Mouse (Mus musculus): ENCODE results near the gene Brf1.

Brf1 gene

DNA sequence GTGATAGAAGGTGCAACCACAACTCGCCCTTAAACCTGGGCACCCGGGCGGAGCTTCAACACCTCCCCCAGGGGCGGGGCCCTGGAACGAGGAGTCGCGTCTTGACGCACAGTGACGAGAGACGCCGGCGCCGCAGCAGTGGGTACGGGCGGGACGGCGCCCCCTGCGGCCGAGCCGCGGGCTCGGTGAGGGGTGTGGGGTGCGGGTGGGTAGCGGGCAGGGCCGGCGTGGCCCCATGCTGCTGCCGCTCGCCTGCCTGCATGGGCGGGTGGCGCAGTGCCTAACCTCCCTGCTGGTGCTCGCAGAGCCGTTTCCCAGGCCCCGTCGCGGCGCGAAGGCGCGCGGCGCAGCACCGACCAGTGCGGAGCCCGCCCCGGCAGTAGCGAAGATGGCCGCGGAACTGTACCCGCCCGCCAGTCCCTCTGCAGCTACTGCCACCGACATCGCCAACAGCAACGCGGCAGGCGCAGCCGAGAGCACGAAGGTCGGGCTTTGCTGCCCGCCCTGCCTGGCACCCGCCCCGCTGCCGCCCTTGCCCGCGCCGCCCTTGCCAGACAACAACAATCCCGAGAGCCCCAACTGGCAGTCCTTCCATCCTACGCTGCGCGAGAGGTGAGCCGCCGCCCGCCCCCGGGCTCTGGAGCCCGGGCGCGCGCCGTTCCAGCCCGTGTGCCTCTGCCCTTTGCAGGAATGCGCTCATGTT, 24.0 kb downstream of the Brf1 start, which contains the start of gene Btbd6:
Gene Btbd6, plus strand, starts transcription at position 112 of the 703 bp plus-strand sequence.
- in situ Hi-C loops (cut with MseI, MboI): no loop called here

- in situ Hi-C loops (cut with MseI, MboI): no loop called here
Measured at GRCm38 (mm10) chr12:112974736-112975135, 25.8 kb downstream of the Brf1 start.

- in situ Hi-C loops (cut with MseI, MboI): no loop called here
Measured at GRCm38 (mm10) chr12:112969616-112970015, 30.9 kb downstream of the Brf1 start.

GRCm38 (mm10) chr12:112968943-112969342, 31.6 kb downstream of the Brf1 start:
- in situ Hi-C loops (cut with MseI, MboI): no loop called here

- in situ Hi-C loops (cut with MseI, MboI): no loop called here
Measured at GRCm38 (mm10) chr12:112965783-112966182, 34.7 kb downstream of the Brf1 start.

DNA sequence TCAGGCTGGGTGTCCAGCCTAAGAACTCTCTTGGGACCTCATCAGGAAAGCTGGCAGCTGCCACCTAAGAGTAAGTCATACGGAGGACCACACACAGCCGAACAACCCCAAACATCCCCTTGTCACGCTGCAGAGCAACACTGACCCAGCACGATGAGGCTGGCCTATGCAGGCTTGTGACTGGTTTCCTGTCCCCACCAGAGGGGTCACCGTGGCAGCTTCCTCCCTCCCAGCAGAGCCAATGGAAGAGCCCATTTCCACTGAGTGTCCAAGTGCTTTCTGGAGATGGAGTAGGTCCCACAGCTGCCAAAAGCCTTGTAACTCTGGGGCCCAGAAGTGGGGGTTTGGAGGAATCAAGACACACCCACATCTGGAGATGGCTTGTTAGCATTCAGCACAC, 38.6 kb downstream of the Brf1 start:
- in situ Hi-C loops (cut with MseI, MboI): no loop called here

DNA sequence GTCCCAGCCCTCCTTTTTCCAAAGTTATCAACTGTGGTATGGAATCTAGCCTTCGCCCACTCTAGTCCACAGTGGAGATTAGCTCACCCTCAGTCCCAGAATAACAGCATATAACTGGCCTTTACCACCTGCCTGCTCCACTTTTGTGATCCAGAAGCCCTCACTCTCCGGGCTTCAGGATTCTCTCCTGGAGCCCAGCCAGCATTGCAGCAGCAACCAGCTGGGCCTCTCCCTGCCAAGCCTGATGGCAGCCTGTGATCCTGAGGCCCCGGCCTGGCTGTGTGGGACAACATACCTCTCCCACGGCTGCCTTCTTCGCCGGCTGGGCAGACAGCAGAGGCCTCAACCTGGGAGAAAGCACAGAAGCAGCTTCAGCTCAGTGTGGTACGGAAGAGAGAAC, 39.1 kb downstream of the Brf1 start:
- in situ Hi-C loops (cut with MseI, MboI): no loop called here

GRCm38 (mm10) chr12:112959421-112959820, 41.1 kb downstream of the Brf1 start:
- in situ Hi-C loops (cut with MseI, MboI): no loop called here

GRCm38 (mm10) chr12:112958303-112958702, 42.2 kb downstream of the Brf1 start:
- in situ Hi-C loops (cut with MseI, MboI): no loop called here

DNA sequence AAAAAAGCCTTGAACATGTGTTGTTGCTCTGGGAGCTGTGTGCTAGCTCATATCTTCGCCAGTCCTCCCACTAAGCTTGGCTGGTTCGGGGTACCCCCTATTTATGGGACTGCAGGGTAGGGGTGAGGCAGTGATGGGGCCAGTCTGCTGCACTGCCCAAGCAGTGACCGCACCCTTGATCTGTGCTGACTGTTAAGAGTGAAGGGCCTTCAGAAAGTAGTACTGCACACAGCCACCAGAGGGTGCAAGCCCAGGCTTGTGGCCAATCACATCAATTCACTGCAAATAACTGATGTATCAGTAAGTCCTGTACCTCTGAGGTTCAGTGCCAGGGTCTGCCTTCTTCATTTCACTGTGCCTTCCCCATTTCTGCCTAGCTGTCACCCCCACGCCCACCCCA, 44.7 kb downstream of the Brf1 start:
- in situ Hi-C loops (cut with MseI, MboI): no loop called here

DNA sequence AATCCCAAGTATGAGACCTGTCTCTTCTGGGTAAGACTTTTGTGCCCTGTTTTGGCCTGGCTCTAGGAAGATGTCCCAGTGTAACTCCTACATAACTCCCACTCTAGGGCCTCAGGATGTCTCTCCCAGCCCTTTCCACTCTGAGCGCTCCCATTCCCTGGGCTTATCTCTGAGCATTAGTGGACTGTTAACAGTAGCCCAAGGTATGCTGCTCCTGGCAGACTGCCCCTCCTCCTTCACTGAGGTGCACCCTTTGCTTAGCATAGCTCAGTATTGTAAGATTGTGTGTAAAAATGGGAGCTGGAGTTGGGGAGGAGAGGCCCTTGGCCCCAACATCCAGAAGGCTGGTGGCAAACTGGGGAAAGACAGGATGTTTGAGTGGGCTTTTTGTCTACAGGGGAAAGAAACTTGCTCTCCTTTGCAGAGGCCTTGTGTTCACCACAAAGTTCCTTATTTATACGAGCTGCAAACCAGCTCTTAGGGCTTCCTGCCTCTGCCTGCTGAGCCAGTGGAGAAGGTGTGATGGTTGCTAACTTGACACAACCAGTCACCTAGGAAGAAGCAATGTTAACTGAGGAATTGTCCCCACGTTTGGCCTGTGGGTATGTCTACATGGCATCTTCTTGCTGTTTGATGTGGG, 47.5 kb downstream of the Brf1 start:
- in situ Hi-C loops (cut with MseI, MboI): no loop called here

GRCm38 (mm10) chr12:112952433-112952832, 48.1 kb downstream of the Brf1 start:
- in situ Hi-C loops (cut with MseI, MboI): no loop called here

GRCm38 (mm10) chr12:112951150-112951842, 49.2 kb downstream of the Brf1 start:
- in situ Hi-C loops (cut with MseI, MboI): no loop called here

DNA sequence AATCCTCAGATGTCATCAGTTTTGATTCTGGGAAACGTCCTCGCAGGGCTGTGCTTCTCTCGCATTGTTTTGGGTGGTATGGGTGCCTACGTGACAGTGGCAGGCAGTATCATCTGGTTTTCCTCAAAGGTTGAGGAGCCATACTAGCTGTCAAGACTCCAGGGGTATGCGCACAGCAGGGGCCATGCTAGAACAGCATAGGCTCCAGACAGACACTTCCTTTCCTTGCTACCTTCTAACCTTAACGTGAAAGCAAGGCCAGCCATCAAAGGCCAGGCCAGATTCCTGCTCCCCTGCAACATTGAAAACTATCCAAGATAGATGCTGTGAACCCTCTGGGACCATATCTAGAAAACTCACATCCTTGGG, 49.8 kb downstream of the Brf1 start:
- in situ Hi-C loops (cut with MseI, MboI): no loop called here

GRCm38 (mm10) chr12:112950040-112950760, 50.3 kb downstream of the Brf1 start:
- in situ Hi-C loops (cut with MseI, MboI): no loop called here

DNA sequence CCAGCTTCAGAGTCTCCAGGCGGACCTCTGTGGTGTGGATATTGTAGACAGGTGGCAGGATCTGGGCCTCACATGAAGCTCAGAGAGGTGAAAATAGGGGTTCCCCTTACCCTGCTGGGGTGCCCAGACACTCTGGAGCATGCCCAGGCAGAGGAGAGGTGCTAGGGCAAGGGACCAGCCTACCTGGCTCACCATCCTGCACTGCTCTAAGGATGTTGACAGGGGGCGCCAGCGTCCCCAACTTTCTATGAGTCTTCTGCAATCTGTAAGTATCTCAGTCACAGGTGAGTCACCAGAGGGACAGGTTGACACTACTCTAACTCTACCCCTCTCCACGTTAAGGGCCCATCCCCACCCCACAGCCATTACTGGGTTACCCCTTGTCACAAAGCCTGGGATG, 53.2 kb downstream of the Brf1 start:
- in situ Hi-C loops (cut with MseI, MboI): no loop called here

DNA sequence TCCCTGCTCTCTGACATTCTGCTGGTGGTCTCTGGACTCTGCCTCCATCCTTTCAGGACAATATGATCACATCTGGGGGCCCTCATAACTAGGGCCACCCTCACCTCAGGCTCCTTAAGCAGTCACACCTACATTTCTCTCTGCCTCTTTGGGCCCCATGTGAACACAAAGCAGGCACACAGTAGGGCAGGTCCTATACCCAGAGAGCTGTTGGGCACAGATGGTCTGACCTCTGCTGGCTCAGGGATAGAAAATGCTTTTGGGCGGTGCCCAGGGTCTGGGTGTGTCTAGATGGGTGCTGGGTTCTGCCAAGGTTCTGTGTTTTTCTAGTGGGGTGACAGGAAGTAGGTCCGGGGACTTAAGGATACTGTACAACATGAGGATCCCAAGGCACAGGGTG, 56.8 kb downstream of the Brf1 start:
- in situ Hi-C loops (cut with MseI, MboI): no loop called here

DNA sequence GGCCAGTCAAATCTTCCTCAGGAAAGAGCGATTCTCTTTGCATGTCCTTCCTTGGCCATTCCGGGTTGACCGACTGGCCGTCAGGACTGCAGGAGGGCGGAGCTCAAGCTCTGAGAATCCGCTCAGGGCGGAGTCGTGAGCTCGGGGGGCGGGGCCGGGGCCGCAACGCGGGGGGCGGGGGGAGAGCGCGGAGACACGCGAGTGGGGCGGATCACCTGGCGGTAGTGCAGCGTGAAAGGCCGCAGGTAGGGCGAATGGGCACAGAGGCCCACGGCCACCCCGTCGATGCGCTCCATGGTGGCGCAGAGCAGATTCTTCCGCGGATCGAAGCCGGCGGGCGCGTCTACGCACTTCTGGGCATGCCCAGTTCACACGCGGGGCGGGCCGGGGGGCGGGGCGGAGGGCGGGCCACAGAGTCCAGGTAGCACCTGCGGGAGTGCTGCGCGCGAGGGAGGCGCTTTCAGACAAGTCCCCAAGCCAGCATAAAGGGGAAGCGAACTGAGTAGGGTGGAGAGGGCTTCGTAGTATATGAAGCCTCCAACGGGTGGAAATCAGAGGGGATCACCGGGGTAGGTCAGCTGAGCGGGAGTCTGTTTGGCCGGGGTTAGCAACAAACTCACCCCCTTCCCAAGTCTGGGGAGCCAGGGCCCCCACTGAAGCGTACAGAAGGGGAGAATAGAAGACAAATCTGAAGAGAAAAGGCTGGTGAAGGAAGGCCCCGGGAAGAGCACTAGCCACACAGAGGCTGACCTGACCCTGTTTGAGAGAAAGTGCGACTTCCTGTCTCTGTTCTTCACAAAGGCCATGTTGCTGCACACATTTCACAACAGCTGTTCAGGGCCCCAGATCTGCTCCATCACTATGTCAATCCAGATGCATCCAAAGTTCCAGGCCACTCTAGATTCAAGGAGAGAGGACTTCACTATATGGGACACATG, 58.5 kb downstream of the Brf1 start, which contains the start of gene Nudt14:
Gene Nudt14, minus strand, starts transcription at position 349 of the 938 bp plus-strand sequence.
- in situ Hi-C loops (cut with MseI, MboI): no loop called here

DNA sequence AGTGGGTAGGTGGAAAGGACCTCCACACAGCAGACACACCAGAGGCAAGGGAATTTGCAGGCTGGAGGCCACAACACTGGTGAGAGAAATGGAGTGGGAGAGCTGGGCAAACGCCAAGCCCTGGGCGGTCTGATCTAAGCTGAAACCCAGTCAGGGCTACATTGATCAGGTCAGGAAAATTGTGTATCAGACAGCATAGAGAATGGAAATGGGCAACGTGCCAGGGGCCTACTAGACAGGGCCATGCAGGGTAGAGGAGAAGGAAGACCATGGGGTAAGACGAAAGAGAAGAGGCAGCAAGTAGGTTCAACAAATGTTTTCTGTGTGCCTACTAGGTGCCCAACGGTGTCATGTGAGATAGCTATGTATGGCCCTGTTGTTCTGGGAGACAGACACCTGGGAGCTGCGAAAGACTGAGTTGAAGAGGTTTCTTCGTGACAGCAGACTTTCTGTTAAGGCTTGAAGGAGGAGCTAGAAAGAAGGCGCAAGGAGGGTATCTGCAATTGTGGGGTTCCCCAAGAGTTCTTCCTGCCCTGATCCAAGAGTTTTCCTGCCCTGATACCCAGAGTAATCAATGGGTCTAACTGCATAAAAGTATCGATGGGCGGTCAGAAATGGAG, 59.2 kb downstream of the Brf1 start:
- in situ Hi-C loops (cut with MseI, MboI): no loop called here

GRCm38 (mm10) chr12:112940710-112941109, 59.8 kb downstream of the Brf1 start:
- in situ Hi-C loops (cut with MseI, MboI): no loop called here

GRCm38 (mm10) chr12:112940238-112940637, 60.3 kb downstream of the Brf1 start:
- in situ Hi-C loops (cut with MseI, MboI): no loop called here
